Mouse (Mus musculus) spleen, embryonic (tissue): Measurements from ENCODE around the gene Dzip3.

Experiments
- CTCF ChIA-PET: fragments of 350-600 bp; sonication (Branson Sonifier 250); formaldehyde crosslinking; loops from one replicate; lab custom pipeline; 2022; lab: Charles Lee

The Dzip3 gene

GRCm38 (mm10) chr16:48993559-48994342 is at the start of gene Dzip3, which contains the start of gene Cip2a:
Dzip3 (minus strand) TSS chr16:48994165.
Cip2a (plus strand) TSS chr16:48994185.
- CTCF ChIA-PET: no interaction called here

GRCm38 (mm10) chr16:49040554-49041221 is 46.7 kb upstream of the Dzip3 start:
- CTCF ChIA-PET: no interaction called here

- CTCF ChIA-PET: no interaction called here
These were observed 43.8 kb upstream of the Dzip3 start for GRCm38 (mm10) chr16:49037771-49038170.

GRCm38 (mm10) chr16:49035852-49036251 is 41.9 kb upstream of the Dzip3 start:
- CTCF ChIA-PET: no interaction called here

- CTCF ChIA-PET: interaction anchor here (0.5 kb wide), 1 partner anchor 1713 kb away, joined by 3 read pairs; no protein-coding TSS in a partner anchor
These were observed 22.8 kb upstream of the Dzip3 start for GRCm38 (mm10) chr16:49016620-49017332.

GRCm38 (mm10) chr16:49004151-49004550 is 10.2 kb upstream of the Dzip3 start:
- CTCF ChIA-PET: no interaction called here

- CTCF ChIA-PET: no interaction called here
These were observed 353 bp upstream of the Dzip3 start for GRCm38 (mm10) chr16:48994343-48994693.

GRCm38 (mm10) chr16:48993231-48993558 is 770 bp downstream of the Dzip3 start:
- CTCF ChIA-PET: no interaction called here

GRCm38 (mm10) chr16:48992437-48993230 is 1.3 kb downstream of the Dzip3 start:
- CTCF ChIA-PET: no interaction called here

- CTCF ChIA-PET: no interaction called here
These were observed 4.3 kb downstream of the Dzip3 start for GRCm38 (mm10) chr16:48989700-48990099.

- CTCF ChIA-PET: no interaction called here
These were observed 8.8 kb downstream of the Dzip3 start for GRCm38 (mm10) chr16:48985034-48985627.

GRCm38 (mm10) chr16:48979965-48980364 is 14.0 kb downstream of the Dzip3 start:
- CTCF ChIA-PET: no interaction called here

- CTCF ChIA-PET: interaction anchor here (0.6 kb wide), 1 partner anchor 418 kb away, joined by 4 read pairs; no protein-coding TSS in a partner anchor
These were observed 20.4 kb downstream of the Dzip3 start for GRCm38 (mm10) chr16:48973548-48973947.

- CTCF ChIA-PET: no interaction called here
These were observed 21.0 kb downstream of the Dzip3 start for GRCm38 (mm10) chr16:48972996-48973395.

GRCm38 (mm10) chr16:48941805-48942204 is 52.2 kb downstream of the Dzip3 start:
- CTCF ChIA-PET: no interaction called here

GRCm38 (mm10) chr16:48923724-48924123 is 70.2 kb downstream of the Dzip3 start:
- CTCF ChIA-PET: no interaction called here

GRCm38 (mm10) chr16:48913206-48913605 is 80.8 kb downstream of the Dzip3 start:
- CTCF ChIA-PET: no interaction called here

- CTCF ChIA-PET: no interaction called here
These were observed 82.8 kb downstream of the Dzip3 start for GRCm38 (mm10) chr16:48911184-48911583.

GRCm38 (mm10) chr16:48899868-48900267 is 94.1 kb downstream of the Dzip3 start:
- CTCF ChIA-PET: no interaction called here

GRCm38 (mm10) chr16:48890733-48891132 is 103.2 kb downstream of the Dzip3 start:
- CTCF ChIA-PET: no interaction called here
